Mouse (Mus musculus) bone marrow macrophage, adult 2 months (primary cell): ENCODE results near the gene Ada.

Source experiments
- CTCF ChIP-seq: IDR thresholded peaks from 2 replicates; pipeline ENCODE4 v1.5.1; 2012; ENCODE audit warnings: low read depth, mild to moderate bottlenecking, low read length, moderate library complexity
- POLR2A ChIP-seq: IDR thresholded peaks from 2 replicates; pipeline ENCODE4 v1.6.1; 2012; ENCODE audit warnings: mild to moderate bottlenecking, low read depth, low read length, borderline replicate concordance

DNA sequence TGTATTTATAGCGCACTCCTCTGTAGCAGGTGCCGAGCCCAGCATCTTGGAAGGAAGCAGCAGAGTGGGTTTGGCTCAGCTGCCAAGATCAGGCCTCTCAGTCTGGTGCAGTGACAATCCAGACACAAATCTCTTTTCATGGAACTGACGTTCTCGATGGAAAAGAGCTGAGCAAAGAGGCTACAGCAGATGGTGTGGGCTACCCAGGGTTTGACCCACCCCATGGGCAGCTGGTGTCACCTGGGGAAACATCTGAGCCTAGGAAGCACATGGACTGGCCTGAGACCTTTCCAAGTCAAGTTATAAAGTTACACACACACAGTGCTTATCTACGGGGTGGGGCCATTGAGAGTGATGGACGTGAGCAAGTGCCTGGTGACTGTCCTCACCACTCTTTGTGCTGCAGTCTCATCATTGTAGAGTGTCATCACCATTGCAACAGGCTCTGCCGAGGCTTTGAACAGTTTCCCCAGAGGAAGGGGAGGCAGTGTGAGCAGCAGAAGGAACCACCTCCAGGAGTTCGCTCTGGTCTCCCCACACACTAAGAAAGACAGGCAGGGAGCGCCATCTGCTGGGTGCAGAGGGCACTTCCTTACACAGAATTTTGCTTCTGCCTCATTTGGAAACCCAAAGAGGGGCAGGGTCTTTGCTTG lies 31.0 kb downstream of the Ada start:
- TF ChIP-seq POLR2A (no peak), CTCF (peak; percentile 84)
